Mouse (Mus musculus): ENCODE data around the gene Scmh1.

DNA sequence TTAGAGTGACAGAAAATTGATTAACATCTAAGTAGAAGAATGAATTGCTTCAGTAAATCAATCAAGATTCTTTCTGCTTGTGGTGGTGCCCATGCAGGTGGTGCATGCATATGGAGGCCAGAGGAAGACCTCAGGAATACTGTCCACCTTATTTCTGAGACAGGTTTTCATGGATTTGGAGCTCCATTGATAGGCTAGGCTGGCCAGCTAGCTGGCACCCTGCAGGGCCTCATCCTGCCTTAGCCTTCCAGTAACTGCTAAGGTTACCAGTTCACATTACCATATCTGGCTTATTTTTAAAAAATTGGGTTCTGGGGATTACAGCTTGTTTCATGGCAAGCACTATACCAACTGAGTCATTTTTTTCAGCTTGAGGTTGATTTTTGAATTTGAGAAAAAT lies 15.1 kb downstream of the Scmh1 start:
- TF ChIP-seq CTCF (IDR thresholded peaks at IDR 0.05; ENCODE audit: low read depth) (no peak), EP300 (optimal IDR thresholded peaks at IDR 0.05) (no peak)
